Mouse (Mus musculus) olfactory bulb, adult 2 months (tissue): Measurements from ENCODE around the gene Slc22a2.

Source experiments
- CTCF ChIP-seq: fragments of 200-500 bp; IDR thresholded peaks from 2 replicates; pipeline ENCODE4 v1.5.1; 2012; ENCODE audit warnings: low read depth, mild to moderate bottlenecking, low read length, moderate library complexity; ENCODE audit not compliant: insufficient read depth
- POLR2A ChIP-seq: fragments of 200-500 bp; IDR thresholded peaks from 2 replicates; pipeline ENCODE4 v1.6.1; 2012; ENCODE audit warnings: mild to moderate bottlenecking, low read depth, low read length, moderate library complexity; ENCODE audit not compliant: insufficient read depth

GRCm38 (mm10) chr17:12664156-12664555, 80.2 kb downstream of the Slc22a2 start:
- TF ChIP-seq POLR2A (no peak), CTCF (no peak)
